Mouse (Mus musculus) thymus, adult 2 months (tissue): ENCODE data around the gene Cds2. TPM values are rescaled to one million over a fixed set of nuclear protein-coding genes. Genes with fewer than 3 reads are reported as not detected.

Experiments used
- DNase-seq: peaks from one replicate; pipeline ENCODE4 v3.0.0; 2021
- H3K27ac ChIP-seq: fragments of 200-500 bp; 2 replicates; pipeline ENCODE4 v1.5.1; 2012; ENCODE audit warnings: low read length, control low read depth; ENCODE audit not compliant: control insufficient read depth, insufficient read depth
- H3K27me3 ChIP-seq: fragments of 200-500 bp; 2 replicates; pipeline ENCODE4 v1.6.1; 2012; ENCODE audit warnings: mild to moderate bottlenecking, low read length, moderate library complexity, mixed read lengths; ENCODE audit not compliant: control insufficient read depth, insufficient read depth
- H3K36me3 ChIP-seq: fragments of 200-500 bp; 2 replicates; pipeline ENCODE4 v1.6.1; 2012; ENCODE audit warnings: mild to moderate bottlenecking, low read length, moderate library complexity; ENCODE audit not compliant: control insufficient read depth, insufficient read depth
- H3K4me1 ChIP-seq: fragments of 200-500 bp; replicated peaks from 2 replicates; pipeline ENCODE4 v1.6.1; 2012; ENCODE audit warnings: low read length; ENCODE audit not compliant: control insufficient read depth, insufficient read depth
- H3K4me3 ChIP-seq: fragments of 200-500 bp; 2 replicates; pipeline ENCODE4 v1.5.1; 2012; ENCODE audit warnings: mild to moderate bottlenecking, low read length, control low read depth, moderate library complexity; ENCODE audit not compliant: control insufficient read depth, insufficient read depth
- CTCF ChIP-seq: fragments of 200-500 bp; IDR thresholded peaks from 2 replicates; pipeline ENCODE4 v1.5.1; 2012; ENCODE audit warnings: mild to moderate bottlenecking, control low read depth, low read length, moderate library complexity, borderline replicate concordance; ENCODE audit not compliant: control insufficient read depth, poor library complexity, insufficient read depth; ENCODE audit errors: extremely low read depth
- POLR2A ChIP-seq: fragments of 200-500 bp; IDR thresholded peaks from 2 replicates; pipeline ENCODE4 v1.6.1; 2012; ENCODE audit warnings: mild to moderate bottlenecking, low read length, control low read depth, moderate library complexity; ENCODE audit not compliant: control insufficient read depth, poor library complexity, insufficient read depth; ENCODE audit errors: extremely low read depth
- WGBS: fragments of 180-500 bp; shearing (Covaris S2); methylation state at CpG from one replicate; pipeline ENCODE4 v1.1.7; 2018; 5-methylcytosine and 5-hydroxymethylcytosine counted together
- polyA plus RNA-seq: library from polyadenylated mRNA; depleted of rRNA; stranded (reverse); fragments of >200 nt; gene quantifications from 2 replicates; pipeline ENCODE4 v1.2.3, GENCODE M21; 2012; rRNA removed

The Cds2 gene
- 74.7 and 77.9 TPM in 2 replicates for polyA plus RNA-seq

- WGBS = under 1% methylated on average over 49 of the region's 49 CpGs
- Histone ChIP-seq H3K27ac (peak within 1 kb of the TSS; percentile 57), H3K36me3 (no peaks in the 10 kb centered on the region), H3K4me1 (peaks cover 7% of the 10 kb centered on the region), H3K4me3 (peak within 1 kb of the TSS; percentile 61), H3K27me3 (no peaks in the 10 kb centered on the region)
- TF ChIP-seq CTCF = peak; percentile 83; the same call in 1 of the 2 replicates
- peak; percentile 88 for TF ChIP-seq POLR2A
- peak; percentile 99 for DNase-seq
Measured at GRCm38 (mm10) chr2:132262879-132263398, at the start of gene Cds2. Gene Cds2 (plus strand): TSS chr2:132263148.

- H3K4me3 ChIP-seq = no peak overlapping the region
- H3K4me1 ChIP-seq = no peaks in the 10 kb centered on the region
- WGBS = 79% methylated on average over 11 of the region's 11 CpGs
- DNase-seq = no peak
- H3K27ac ChIP-seq = no peak overlapping the region
- no peak for TF ChIP-seq CTCF
- TF ChIP-seq POLR2A = no peak
- H3K27me3 ChIP-seq = no peaks in the 10 kb centered on the region
- H3K36me3 ChIP-seq = no peaks in the 10 kb centered on the region
Measured at GRCm38 (mm10) chr2:132221611-132222073, 41.3 kb upstream of the Cds2 start.

GRCm38 (mm10) chr2:132224359-132224758 lies 38.6 kb upstream of the Cds2 start:
- H3K27ac ChIP-seq = no peak overlapping the region
- 71% methylated on average over 4 of the region's 4 CpGs for WGBS
- no peak overlapping the region for H3K4me3 ChIP-seq
- no peaks in the 10 kb centered on the region for H3K27me3 ChIP-seq
- DNase-seq = no peak
- no peaks in the 10 kb centered on the region for H3K4me1 ChIP-seq
- TF ChIP-seq CTCF (no peak), POLR2A (no peak)
- no peaks in the 10 kb centered on the region for H3K36me3 ChIP-seq

- no peaks in the 10 kb centered on the region for H3K27me3 ChIP-seq
- H3K27ac ChIP-seq = no peak overlapping the region
- 95% methylated on average over 3 of the region's 3 CpGs for WGBS
- H3K36me3 ChIP-seq = no peaks in the 10 kb centered on the region
- DNase-seq = no peak
- no peak overlapping the region for H3K4me3 ChIP-seq
- H3K4me1 ChIP-seq = peaks cover 8% of the 10 kb centered on the region
- TF ChIP-seq POLR2A (no peak), CTCF (no peak)
Measured at GRCm38 (mm10) chr2:132232413-132232945, 30.5 kb upstream of the Cds2 start.

GRCm38 (mm10) chr2:132233985-132234765 lies 28.8 kb upstream of the Cds2 start:
- WGBS = 88% methylated on average over 16 of the region's 16 CpGs
- no peak for DNase-seq
- Histone ChIP-seq H3K36me3 (no peaks in the 10 kb centered on the region), H3K27ac (no peak overlapping the region), H3K4me3 (no peak overlapping the region), H3K27me3 (no peaks in the 10 kb centered on the region), H3K4me1 (peaks cover 8% of the 10 kb centered on the region)
- TF ChIP-seq POLR2A (no peak), CTCF (no peak)

- peaks cover 2% of the 10 kb centered on the region for H3K4me1 ChIP-seq
Measured at GRCm38 (mm10) chr2:132235291-132235690, 27.7 kb upstream of the Cds2 start.

More at GRCm38 (mm10) chr2:132235291-132235690, 27.7 kb upstream of the Cds2 start:
- H3K27ac ChIP-seq = no peak overlapping the region
- H3K4me3 ChIP-seq = no peak overlapping the region
- no peak for DNase-seq
- no peaks in the 10 kb centered on the region for H3K27me3 ChIP-seq
- 72% methylated on average over 2 of the region's 2 CpGs for WGBS
- no peak for TF ChIP-seq CTCF
- TF ChIP-seq POLR2A = no peak
- H3K36me3 ChIP-seq = no peaks in the 10 kb centered on the region
